Mouse (Mus musculus) neural tube, embryonic 12.5 days (tissue): ENCODE measurements around the gene Vwa2. TPM values are rescaled to one million over a fixed set of nuclear protein-coding genes. Genes with fewer than 3 reads are reported as not detected.

Experiments used
- ATAC-seq: fragments of 200-750 bp; cut with Nextera tagmentation; 2 replicates; pipeline ENCODE4 v1.8.0; 2017; ENCODE audit warnings: low read depth, mild to moderate bottlenecking, moderate TSS enrichment, moderate library complexity; ENCODE audit not compliant: low FRiP score
- H3K27ac ChIP-seq: fragments of 300-500 bp; sonication (generic); 2 replicates; pipeline ENCODE4 v1.5.1; 2016
- H3K27me3 ChIP-seq: fragments of 300-500 bp; sonication (generic); replicated peaks from 2 replicates; pipeline ENCODE4 v1.6.1; 2016; ENCODE audit warnings: mild to moderate bottlenecking
- H3K36me3 ChIP-seq: fragments of 300-500 bp; sonication (generic); 2 replicates; pipeline ENCODE4 v1.6.1; 2016; ENCODE audit warnings: mild to moderate bottlenecking
- H3K4me1 ChIP-seq: fragments of 300-500 bp; sonication (generic); 2 replicates; pipeline ENCODE4 v1.6.1; 2016
- H3K4me2 ChIP-seq: fragments of 300-500 bp; sonication (generic); replicated peaks from 2 replicates; pipeline ENCODE4 v1.6.1; 2016; ENCODE audit warnings: mild to moderate bottlenecking
- H3K4me3 ChIP-seq: fragments of 300-500 bp; sonication (generic); 2 replicates; pipeline ENCODE4 v1.5.1; 2016
- H3K9ac ChIP-seq: fragments of 300-500 bp; sonication (generic); 2 replicates; pipeline ENCODE4 v1.6.1; 2016; ENCODE audit warnings: mild to moderate bottlenecking
- H3K9me3 ChIP-seq: fragments of 300-500 bp; sonication (generic); 2 replicates; pipeline ENCODE4 v1.6.1; 2016; ENCODE audit warnings: mild to moderate bottlenecking
- WGBS: fragments of 180-500 bp; shearing (Covaris S2); methylation state at CpG from one replicate; pipeline ENCODE4 v1.1.7; 2016; 5-methylcytosine and 5-hydroxymethylcytosine counted together
- polyA plus RNA-seq: library from polyadenylated mRNA; unstranded; fragments of >200 nt; fragmentation: Nextera tagmentation; extraction: Ambion mirVana; gene quantifications from 2 replicates; pipeline ENCODE4 v1.2.1, GENCODE M21; 2016

Vwa2 gene
- polyA plus RNA-seq, 1 experiment from 2014 or later, result 1.5 TPM

DNA sequence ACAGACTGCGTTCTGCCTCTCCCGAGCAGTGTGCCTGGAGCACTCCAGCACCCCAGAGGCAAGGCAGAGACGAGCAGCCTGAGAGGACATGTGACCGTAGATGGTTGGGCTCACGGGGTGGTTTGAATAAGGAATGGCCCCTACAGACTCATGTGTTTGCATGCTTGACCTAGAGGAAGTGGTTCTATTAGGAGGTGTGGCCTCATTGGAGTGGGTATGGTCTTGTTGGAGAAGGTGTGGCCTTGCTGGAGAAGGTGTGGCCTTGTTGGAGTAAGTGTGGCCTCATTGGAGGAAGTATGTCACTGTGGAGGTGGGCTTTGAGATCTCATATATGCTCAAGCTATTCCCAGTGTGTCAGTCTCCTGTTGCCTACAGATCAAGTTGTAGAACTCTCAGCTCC, 63.9 kb downstream of the Vwa2 start:
- H3K9me3 ChIP-seq, result no peaks in the 10 kb centered on the region
- H3K27ac ChIP-seq, result no peak overlapping the region
- no peaks in the 10 kb centered on the region for H3K27me3 ChIP-seq
- 89% methylated on average over 5 of the region's 5 CpGs for WGBS
- no peak overlapping the region for H3K4me3 ChIP-seq
- H3K36me3 ChIP-seq, result peaks cover 1% of the 10 kb centered on the region; the same call in 1 of the 2 replicates
- ATAC-seq, result no peak
- no peak overlapping the region for H3K9ac ChIP-seq
- no peaks in the 10 kb centered on the region for H3K4me1 ChIP-seq
- H3K4me2 ChIP-seq, result no peak overlapping the region

DNA sequence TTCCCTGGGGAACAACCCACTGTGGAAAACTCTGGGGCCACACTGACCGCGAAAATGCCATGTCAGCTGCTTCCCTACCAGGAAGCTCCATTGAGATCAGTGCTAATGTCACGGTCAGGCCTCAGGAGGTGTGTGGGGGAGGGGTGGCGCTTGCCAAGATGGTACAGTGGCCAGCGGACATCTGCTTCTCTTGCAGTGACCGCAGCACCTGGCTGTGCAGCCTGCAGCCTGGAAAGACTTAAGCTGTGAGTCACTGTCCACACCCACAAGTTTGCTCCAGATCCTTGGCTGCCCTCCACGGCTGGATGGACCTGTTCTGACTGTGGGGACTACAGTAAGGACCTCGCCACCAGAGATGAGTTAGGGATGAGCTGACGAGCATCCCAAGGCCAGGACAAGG, 65.8 kb downstream of the Vwa2 start:
- no peak overlapping the region for H3K27ac ChIP-seq
- H3K4me1 ChIP-seq, result no peaks in the 10 kb centered on the region
- H3K9me3 ChIP-seq, result no peaks in the 10 kb centered on the region
- H3K36me3 ChIP-seq, result peaks cover 6% of the 10 kb centered on the region; the same call in 1 of the 2 replicates
- no peak overlapping the region for H3K9ac ChIP-seq
- H3K4me3 ChIP-seq, result no peak overlapping the region
- H3K4me2 ChIP-seq, result no peak overlapping the region
- no peak for ATAC-seq
- WGBS, result 86% methylated on average over 9 of the region's 9 CpGs
- no peaks in the 10 kb centered on the region for H3K27me3 ChIP-seq

DNA sequence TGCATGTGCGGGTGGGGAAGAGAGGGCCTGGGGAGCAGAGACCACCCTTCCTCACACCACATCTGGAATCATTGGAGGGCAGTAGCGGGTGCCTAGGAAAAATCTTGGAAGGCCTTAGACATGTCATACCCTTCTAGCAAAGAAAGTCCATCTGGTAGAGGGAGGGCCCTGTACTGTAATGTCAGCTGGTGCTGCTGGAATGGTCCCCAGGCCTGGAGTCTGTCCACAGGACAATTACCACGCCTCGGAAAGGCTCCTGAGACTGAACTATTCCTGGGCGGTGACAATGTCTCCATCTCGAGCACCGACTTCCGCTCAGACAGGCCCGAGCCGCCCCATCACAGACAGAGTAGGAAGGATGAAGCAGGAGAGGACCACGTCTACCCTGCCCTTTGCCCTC, 66.5 kb downstream of the Vwa2 start:
- H3K27me3 ChIP-seq, result no peaks in the 10 kb centered on the region
- 94% methylated on average over 11 of the region's 11 CpGs for WGBS
- no peak for ATAC-seq
- H3K9me3 ChIP-seq, result no peaks in the 10 kb centered on the region
- no peak overlapping the region for H3K4me3 ChIP-seq
- H3K4me1 ChIP-seq, result no peaks in the 10 kb centered on the region
- H3K4me2 ChIP-seq, result no peak overlapping the region
- no peak overlapping the region for H3K27ac ChIP-seq
- peaks cover 6% of the 10 kb centered on the region; the same call in 1 of the 2 replicates for H3K36me3 ChIP-seq
- H3K9ac ChIP-seq, result no peak overlapping the region

DNA sequence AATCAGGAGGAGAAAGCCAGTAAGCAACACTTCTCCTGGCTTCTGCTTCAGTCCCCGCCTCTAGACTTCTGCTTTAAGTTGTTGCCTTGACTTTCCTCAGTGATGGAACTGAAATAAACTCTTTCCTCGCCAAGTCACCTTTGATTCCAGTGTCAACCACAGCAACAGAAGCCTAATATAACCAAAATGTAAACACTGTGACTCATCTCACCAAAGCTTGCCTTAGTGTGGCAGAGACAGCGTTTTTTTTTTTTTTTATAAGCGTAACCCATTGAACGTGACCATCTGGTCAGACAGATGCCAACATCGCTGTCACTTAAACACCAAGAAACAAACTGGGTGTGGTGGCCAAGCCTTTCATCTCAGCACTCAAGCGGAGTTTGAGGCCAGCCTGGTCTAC, 68.2 kb downstream of the Vwa2 start:
- H3K36me3 ChIP-seq, result peaks cover 6% of the 10 kb centered on the region; the same call in 1 of the 2 replicates
- no peak overlapping the region for H3K9ac ChIP-seq
- H3K4me2 ChIP-seq, result no peak overlapping the region
- no peak for ATAC-seq
- WGBS, result 92% methylated on average over 7 of the region's 7 CpGs
- H3K4me1 ChIP-seq, result no peaks in the 10 kb centered on the region
- H3K27ac ChIP-seq, result no peak overlapping the region
- H3K9me3 ChIP-seq, result no peaks in the 10 kb centered on the region
- no peak overlapping the region for H3K4me3 ChIP-seq
- no peaks in the 10 kb centered on the region for H3K27me3 ChIP-seq

DNA sequence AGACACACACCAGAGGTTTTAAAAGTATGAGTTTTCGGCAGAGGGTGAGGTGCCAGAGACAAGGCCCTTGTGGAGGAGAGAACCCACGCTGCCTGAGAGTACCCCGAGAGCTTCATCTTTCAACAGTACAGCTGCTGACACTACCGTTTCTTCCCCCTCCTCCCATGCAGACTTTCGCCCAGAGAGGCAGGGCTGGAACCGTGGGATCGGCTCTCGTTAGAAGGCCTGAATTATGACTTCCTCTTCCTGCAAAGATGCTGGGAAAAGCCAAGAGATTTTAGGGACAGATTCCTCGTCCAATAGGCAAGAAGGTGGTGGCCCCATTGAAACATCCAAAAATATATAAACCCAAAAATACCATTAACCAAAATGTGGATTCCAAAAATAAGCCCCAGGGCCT, 70.2 kb downstream of the Vwa2 start:
- Histone ChIP-seq H3K27ac (no peak overlapping the region), H3K36me3 (peaks cover 6% of the 10 kb centered on the region; the same call in 1 of the 2 replicates), H3K27me3 (no peaks in the 10 kb centered on the region), H3K9me3 (no peaks in the 10 kb centered on the region), H3K9ac (no peak overlapping the region), H3K4me1 (no peaks in the 10 kb centered on the region), H3K4me2 (no peak overlapping the region), H3K4me3 (no peak overlapping the region)
- ATAC-seq, result no peak
- 76% methylated on average over 9 of the region's 9 CpGs for WGBS

DNA sequence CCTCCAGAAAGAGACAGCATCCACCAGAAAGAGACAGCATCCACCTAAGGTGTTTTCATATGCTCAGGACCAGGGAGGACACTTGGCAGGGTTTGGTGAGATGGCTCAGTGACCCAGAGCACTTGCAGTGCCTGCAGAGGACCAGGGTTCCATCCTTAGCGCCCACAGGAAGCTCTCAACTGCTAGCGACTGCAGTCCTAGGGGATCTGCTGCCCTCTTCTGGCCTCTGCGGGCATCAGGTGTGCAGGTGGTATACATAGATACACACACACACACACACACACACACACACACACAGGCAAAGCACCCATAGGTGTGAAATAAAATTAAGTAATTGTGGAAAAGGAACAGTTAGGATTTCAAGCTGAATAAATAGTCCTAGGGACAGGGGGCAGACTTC, 70.8 kb downstream of the Vwa2 start:
- ATAC-seq, result no peak
- WGBS, result 96% methylated on average over 3 of the region's 3 CpGs
- H3K4me1 ChIP-seq, result no peaks in the 10 kb centered on the region
- no peak overlapping the region for H3K4me2 ChIP-seq
- H3K36me3 ChIP-seq, result peaks cover 6% of the 10 kb centered on the region; the same call in 1 of the 2 replicates
- no peak overlapping the region for H3K9ac ChIP-seq
- H3K27me3 ChIP-seq, result no peaks in the 10 kb centered on the region
- no peak overlapping the region for H3K27ac ChIP-seq
- no peaks in the 10 kb centered on the region for H3K9me3 ChIP-seq
- H3K4me3 ChIP-seq, result no peak overlapping the region

DNA sequence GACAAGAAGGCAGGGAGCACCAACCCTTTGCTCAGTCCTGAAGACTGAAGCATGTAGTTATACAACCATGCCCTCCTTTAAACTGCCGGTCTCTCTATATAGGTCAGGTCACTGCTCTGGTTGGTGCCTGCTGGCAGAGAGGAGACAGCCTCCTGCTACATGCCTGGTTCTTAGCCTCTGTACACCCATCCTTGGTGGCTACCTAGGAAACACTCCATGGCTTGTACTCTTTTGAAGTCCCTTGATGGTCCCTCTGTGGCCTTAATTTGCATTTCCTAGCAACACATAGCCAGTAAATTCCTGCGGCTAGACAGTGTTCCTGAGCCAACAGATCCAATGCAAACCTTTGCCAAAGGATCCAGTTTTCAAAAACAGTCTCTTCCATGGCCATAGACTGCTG, 71.6 kb downstream of the Vwa2 start:
- H3K9me3 ChIP-seq, result no peaks in the 10 kb centered on the region
- H3K9ac ChIP-seq, result no peak overlapping the region
- H3K36me3 ChIP-seq, result peaks cover 6% of the 10 kb centered on the region; the same call in 1 of the 2 replicates
- no peak overlapping the region for H3K4me2 ChIP-seq
- H3K4me1 ChIP-seq, result no peaks in the 10 kb centered on the region
- no peak for ATAC-seq
- 76% methylated on average over 2 of the region's 2 CpGs for whole genome bisulfite sequencing
- no peak overlapping the region for H3K4me3 ChIP-seq
- no peaks in the 10 kb centered on the region for H3K27me3 ChIP-seq
- H3K27ac ChIP-seq, result no peak overlapping the region

DNA sequence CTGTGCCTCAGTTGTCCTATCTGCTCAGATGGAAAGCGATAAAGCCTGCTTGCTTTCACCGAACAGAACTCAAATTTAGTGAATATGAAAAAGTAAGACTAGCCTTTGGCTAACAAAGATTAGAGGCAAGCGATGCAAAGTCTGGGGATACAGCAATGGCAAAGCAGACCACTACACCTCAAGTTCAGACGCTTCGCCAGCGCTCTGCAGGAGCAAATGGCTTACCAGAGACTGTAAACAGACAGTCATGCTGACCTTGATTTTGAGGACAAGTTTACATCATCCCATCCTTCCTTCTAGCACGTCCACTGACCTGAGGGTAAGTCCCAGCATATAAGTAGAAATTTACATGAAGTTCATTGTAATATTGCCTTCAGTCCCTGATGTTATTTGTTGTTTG, 72.2 kb downstream of the Vwa2 start:
- Histone ChIP-seq H3K36me3 (peaks cover 6% of the 10 kb centered on the region; the same call in 1 of the 2 replicates), H3K27me3 (no peaks in the 10 kb centered on the region), H3K4me2 (no peak overlapping the region), H3K4me3 (no peak overlapping the region), H3K9ac (no peak overlapping the region), H3K4me1 (no peaks in the 10 kb centered on the region), H3K9me3 (no peaks in the 10 kb centered on the region), H3K27ac (no peak overlapping the region)
- no peak for ATAC-seq
- 94% methylated on average over 7 of the region's 7 CpGs for WGBS

DNA sequence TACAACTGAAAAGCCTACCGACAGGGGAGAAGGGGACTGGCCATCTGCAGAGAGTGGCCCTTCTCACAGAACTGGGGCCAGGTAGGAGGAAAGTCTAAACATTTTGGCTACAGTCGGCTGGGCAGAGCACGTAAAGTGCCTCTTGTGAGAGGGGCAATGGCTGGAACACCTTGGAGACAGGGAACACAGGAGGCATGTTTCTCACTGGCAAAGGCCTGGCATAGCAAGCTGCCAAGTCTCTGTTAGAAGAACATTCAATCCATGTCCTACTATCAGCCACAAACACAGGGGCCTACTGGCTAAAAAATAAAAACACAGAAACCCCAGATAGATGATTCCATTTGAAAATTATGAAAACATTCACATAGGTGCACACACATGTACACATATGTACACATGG, 72.7 kb downstream of the Vwa2 start:
- Histone ChIP-seq H3K27ac (no peak overlapping the region), H3K27me3 (no peaks in the 10 kb centered on the region), H3K9me3 (no peaks in the 10 kb centered on the region), H3K9ac (no peak overlapping the region), H3K4me3 (no peak overlapping the region), H3K4me1 (no peaks in the 10 kb centered on the region), H3K36me3 (peaks cover 6% of the 10 kb centered on the region; the same call in 1 of the 2 replicates), H3K4me2 (no peak overlapping the region)
- ATAC-seq, result no peak
- WGBS, result 88% methylated on average over 3 of the region's 3 CpGs

DNA sequence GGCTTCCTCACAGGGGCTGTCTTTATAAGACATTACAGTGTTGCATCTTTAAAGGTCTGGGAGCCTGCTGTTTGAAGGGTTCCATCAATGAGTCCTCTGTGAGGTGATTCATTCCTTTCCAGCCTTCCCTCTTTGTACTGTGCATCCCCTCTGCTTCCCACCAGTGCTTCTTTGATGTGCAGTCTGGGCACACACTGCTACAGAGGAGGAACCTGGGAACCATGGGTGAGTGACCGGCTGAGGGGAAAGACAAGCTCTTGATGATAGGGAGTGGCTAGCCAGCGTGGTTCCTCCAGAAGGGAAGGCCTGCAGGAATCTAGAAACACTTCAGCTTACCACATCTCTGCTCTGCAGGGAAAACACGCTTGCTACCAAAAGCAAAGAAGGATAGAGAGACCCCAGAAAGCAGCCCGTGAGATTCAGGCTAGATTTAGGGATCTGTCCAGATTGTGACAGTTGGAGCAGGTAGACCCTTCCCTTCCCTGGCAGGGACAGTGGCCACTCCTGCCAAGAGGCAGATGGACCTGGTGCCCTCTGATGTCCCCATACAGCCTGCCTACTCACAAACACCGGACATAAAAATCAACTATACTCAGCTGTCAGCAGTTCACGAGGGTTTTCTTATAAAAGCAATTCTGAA, 74.0 kb downstream of the Vwa2 start:
- 67% methylated on average over 6 of the region's 6 CpGs for WGBS
- no peaks in the 10 kb centered on the region for H3K9me3 ChIP-seq

DNA sequence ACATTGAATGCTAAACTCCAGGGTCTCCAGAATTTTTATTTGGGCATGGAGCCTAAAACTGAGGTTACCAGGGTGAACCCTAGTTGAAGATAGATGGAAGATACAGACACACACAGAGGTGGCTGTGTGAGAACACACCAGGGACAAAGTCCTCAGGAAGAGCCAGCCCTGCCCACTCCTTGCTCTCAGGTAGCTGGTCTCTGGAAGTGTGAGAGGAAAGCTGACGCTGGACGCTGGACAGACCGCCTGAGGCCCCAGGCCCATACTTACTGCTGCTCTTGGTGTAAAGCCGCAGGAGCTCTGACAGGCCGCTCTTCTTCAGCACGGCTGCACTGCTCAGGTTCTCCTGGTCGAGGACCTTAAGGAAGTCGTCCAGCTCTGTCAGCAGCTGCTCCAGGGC, 75.8 kb downstream of the Vwa2 start:
- Histone ChIP-seq H3K36me3 (no peaks in the 10 kb centered on the region), H3K4me1 (no peaks in the 10 kb centered on the region), H3K27ac (no peak overlapping the region), H3K9me3 (no peaks in the 10 kb centered on the region), H3K27me3 (no peaks in the 10 kb centered on the region), H3K9ac (no peak overlapping the region), H3K4me2 (no peak overlapping the region), H3K4me3 (no peak overlapping the region)
- no peak for ATAC-seq
- 80% methylated on average over 8 of the region's 8 CpGs for WGBS

More for the DNA sequence above, 74.0 kb downstream of the Vwa2 start:
- H3K27ac ChIP-seq, result no peak overlapping the region
- H3K4me1 ChIP-seq, result no peaks in the 10 kb centered on the region
- H3K27me3 ChIP-seq, result no peaks in the 10 kb centered on the region
- no peak overlapping the region for H3K4me2 ChIP-seq
- H3K36me3 ChIP-seq, result peaks cover 3% of the 10 kb centered on the region; the same call in 1 of the 2 replicates
- no peak overlapping the region for H3K9ac ChIP-seq
- no peak for ATAC-seq
- H3K4me3 ChIP-seq, result no peak overlapping the region

DNA sequence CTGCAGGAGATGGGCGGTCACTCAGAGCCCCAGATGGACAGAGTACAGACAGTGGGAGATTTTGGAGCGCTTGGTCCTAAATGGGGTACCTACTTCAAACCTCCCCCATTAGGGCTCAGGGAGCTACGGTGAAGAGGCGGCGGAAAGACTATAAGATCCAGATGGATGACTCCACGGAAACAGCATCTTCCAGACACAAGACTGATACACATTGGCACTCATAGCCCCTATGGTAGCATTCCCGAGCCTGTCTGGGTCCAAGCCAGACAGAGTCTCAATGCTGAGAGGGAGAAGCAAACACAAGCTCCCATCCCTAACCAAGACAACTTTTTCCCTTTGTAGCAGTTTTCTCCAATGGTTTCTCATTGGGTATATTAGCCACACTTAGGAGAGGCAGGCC, 76.8 kb downstream of the Vwa2 start:
- no peak for ATAC-seq
- WGBS, result 87% methylated on average over 7 of the region's 7 CpGs
- Histone ChIP-seq H3K9ac (no peak overlapping the region), H3K4me2 (no peak overlapping the region), H3K9me3 (no peaks in the 10 kb centered on the region), H3K27me3 (no peaks in the 10 kb centered on the region), H3K27ac (no peak overlapping the region), H3K4me3 (no peak overlapping the region), H3K36me3 (no peaks in the 10 kb centered on the region), H3K4me1 (no peaks in the 10 kb centered on the region)

DNA sequence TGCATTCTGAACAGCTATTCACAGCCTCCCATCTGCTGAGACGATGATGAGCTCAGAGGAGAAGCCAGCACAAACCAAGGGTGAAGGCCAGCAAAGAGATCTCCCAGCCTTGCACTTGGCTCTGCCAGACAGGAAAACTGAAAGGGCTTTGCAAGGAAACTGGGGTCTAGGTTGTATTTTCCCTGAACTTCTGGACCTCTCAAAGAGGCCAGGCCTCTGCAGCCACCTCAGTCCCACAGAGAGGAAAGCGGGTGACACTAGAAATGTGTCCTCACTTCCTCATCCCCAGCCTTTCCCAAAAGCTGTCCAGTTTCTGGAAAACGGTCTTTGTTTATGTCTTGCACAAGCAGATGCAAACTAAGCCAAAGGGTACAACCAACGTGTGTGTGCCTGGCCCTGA, 79.8 kb downstream of the Vwa2 start:
- no peak for ATAC-seq
- Histone ChIP-seq H3K36me3 (no peaks in the 10 kb centered on the region), H3K9me3 (no peaks in the 10 kb centered on the region), H3K27me3 (no peaks in the 10 kb centered on the region), H3K27ac (no peak overlapping the region), H3K4me2 (no peak overlapping the region), H3K4me3 (no peak overlapping the region), H3K4me1 (no peaks in the 10 kb centered on the region), H3K9ac (no peak overlapping the region)
- 80% methylated on average over 4 of the region's 4 CpGs for WGBS
